Mouse (Mus musculus) embryo, embryonic 10 days (tissue): ENCODE measurements around the gene Cdc42bpa.

Experiments used
- DNase-seq: peaks from one replicate; pipeline ENCODE4 v3.0.0-alpha.2; 2015; ENCODE audit warnings: low spot score

Gene Cdc42bpa

DNA sequence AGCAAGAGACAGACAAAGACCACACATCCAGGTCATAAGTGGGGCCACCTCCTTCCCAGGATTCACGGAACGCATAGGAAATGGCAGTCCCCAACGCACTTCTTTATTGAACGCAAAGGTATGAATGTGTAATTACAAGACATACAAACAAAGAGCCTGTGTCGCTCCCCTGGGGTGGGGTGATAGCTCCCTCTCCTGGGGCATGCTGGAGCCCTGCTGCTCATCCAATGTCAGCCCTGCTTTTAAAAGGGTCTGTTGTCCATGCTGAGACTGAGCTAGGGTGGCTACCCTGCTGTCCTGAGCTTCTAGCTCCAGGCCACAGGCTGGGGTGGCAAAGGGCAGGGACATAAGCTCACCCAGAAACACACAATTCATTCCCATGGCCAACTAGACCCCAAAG is 206.3 kb downstream of the Cdc42bpa start:
- no peak for DNase-seq

GRCm38 (mm10) chr1:180168294-180168693 is 208.0 kb downstream of the Cdc42bpa start:
- no peak for DNase-seq

GRCm38 (mm10) chr1:180169161-180169560 is 208.9 kb downstream of the Cdc42bpa start:
- no peak for DNase-seq

DNA sequence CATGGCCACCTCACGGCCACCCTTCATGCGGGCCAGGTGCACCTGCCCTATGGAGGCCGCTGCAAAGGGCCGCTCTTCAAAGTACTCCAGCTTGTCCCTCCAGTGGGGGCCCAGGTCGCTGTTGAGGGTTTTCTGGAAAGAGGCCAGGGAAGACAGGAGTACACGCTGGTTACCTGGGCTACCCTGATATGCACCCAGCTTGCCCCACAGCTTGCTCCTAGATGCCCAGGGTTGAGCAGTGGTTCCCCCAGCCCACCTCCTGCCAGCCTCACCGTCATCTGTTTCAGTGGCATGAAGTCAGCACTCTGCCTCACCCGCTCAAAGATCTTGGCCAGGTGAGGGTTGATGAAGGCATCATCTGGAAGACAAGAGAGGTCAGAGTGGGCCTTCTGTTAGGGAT is 209.8 kb downstream of the Cdc42bpa start:
- DNase-seq = no peak

- no peak for DNase-seq
Observed at GRCm38 (mm10) chr1:180171883-180172282, 211.6 kb downstream of the Cdc42bpa start.

- no peak for DNase-seq
Observed at GRCm38 (mm10) chr1:180172600-180172999, 212.3 kb downstream of the Cdc42bpa start.

- DNase-seq = no peak
Observed at GRCm38 (mm10) chr1:180173017-180173416, 212.7 kb downstream of the Cdc42bpa start.

DNA sequence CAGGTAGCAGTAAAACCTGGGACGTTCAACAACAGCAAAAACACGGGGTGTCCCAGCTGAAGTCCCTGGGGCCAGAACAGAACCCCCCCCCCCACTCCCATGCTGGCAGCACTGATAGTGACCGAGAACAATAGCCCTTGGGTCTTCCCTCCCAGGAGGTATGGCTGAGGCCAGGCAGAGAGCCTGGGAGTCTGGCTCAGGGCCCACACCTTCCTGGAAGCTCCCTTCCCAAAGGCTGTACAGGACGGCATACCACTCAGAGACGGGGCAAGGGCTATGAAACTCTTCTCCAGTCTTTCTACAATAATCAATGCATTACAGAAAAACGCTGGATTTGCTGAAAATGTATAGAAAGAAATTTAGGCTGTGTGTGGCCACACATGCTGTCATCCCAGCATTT is 214.4 kb downstream of the Cdc42bpa start:
- DNase-seq = no peak

- peak; percentile 74 for DNase-seq
Observed at GRCm38 (mm10) chr1:180175167-180175566, 214.9 kb downstream of the Cdc42bpa start.

DNA sequence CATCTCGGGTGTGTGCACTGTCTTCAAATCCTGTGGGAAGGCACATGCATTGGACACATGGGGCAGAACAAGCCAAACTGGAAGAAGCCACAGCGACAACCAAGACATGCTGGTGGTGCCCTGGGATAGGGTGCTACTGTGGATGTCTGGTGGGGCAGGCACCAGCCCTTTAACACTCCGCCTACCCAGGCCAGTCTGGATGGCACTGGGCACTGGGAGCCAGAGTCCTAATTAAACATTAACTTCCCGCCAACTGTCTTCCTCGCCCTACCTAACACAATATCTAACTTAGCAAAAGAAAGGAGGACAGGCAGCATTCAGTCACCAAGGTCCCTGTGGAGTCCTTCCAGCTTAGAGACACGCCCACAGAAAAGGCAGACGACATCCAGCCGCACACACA is 215.4 kb downstream of the Cdc42bpa start:
- DNase-seq = no peak

GRCm38 (mm10) chr1:180176784-180177183 is 216.5 kb downstream of the Cdc42bpa start:
- no peak for DNase-seq

DNA sequence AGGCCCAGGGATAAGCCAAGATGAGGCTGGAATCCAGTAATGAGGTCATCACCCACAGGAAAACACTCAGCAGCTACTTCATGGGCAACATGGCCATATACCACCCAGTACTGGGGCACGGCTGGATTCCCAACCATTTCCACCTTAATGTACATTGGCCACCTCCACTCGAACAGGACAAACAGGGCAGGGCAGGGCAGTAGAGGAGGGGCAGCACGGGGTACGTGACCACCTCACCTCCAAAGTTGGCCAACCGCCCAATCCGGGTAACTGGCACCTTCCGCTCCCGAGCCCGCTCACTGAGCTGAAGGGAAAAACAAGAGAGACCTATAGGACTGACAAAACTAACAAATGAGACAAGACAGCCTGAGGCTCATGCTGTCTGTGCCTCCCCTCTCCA is 218.1 kb downstream of the Cdc42bpa start:
- no peak for DNase-seq

GRCm38 (mm10) chr1:180179100-180179499 is 218.8 kb downstream of the Cdc42bpa start:
- no peak for DNase-seq

DNA sequence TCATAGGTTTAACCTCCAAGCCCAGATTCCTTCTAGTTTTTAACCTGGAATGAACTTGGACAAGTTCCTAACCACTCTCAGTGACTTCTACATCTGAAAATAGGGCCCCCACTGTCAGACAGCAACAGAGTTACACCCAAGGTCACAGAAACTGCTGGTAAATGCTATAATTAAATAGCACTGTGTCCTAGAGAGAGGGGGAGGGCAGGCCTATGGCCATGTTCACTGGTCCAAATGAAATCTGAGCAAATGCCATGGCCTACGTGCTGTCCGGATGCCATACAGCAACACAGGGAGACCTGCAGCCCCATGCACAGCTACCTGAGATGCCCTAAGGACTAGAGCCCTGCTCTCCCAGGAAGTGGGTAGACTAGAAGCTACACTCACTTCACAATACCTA is 219.6 kb downstream of the Cdc42bpa start:
- DNase-seq = no peak

DNA sequence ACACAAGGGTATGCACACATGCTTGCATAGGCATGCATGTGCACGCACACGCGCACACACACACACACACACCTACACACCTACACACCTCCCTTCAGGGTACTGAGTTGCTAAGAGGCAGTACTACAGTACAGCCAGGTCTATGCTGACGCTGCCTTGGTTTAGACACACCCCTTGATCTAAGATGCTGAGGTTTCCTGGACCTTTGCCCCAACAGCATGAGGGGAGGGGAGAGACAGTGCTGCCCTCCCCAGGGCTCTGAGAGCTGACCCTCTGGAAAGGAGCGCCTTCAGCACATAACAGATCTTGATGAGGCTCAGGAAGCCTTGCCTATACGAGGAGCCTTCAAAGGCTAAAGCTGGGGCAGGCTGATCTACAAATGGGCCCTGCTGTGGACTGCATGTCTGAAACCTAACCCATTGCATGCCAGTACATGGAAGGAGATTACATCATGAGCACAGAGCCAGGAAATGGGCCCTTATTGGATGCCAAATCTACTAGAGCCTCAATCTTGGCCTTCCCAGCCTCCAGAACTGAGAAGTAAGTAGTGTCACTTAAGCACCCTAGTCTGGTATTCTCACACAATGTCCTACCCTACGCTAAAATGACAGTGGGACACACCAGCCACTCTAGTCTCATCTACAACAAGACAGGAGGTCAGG is 221.2 kb downstream of the Cdc42bpa start:
- no peak for DNase-seq

GRCm38 (mm10) chr1:180181966-180182319 is 221.7 kb downstream of the Cdc42bpa start:
- no peak for DNase-seq

DNA sequence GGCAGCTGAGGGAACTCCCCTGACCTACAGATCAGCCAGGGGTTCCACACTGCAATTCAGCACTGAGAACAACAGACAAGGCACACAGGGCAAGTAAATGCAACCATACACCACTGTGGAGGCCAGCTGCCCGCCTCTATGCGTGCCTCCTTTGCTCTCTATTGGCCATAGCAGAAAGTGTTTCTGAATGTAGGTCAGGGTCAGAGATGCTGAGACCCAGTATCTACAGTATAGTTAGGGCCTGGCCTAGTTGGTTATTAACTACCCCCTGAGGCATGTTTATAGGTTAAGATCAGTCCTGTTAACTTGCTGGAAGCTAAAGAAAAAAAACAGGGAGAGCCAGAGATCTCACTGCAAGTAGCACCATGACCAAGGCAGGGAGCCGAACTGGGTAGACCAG is 222.5 kb downstream of the Cdc42bpa start:
- DNase-seq = no peak

DNA sequence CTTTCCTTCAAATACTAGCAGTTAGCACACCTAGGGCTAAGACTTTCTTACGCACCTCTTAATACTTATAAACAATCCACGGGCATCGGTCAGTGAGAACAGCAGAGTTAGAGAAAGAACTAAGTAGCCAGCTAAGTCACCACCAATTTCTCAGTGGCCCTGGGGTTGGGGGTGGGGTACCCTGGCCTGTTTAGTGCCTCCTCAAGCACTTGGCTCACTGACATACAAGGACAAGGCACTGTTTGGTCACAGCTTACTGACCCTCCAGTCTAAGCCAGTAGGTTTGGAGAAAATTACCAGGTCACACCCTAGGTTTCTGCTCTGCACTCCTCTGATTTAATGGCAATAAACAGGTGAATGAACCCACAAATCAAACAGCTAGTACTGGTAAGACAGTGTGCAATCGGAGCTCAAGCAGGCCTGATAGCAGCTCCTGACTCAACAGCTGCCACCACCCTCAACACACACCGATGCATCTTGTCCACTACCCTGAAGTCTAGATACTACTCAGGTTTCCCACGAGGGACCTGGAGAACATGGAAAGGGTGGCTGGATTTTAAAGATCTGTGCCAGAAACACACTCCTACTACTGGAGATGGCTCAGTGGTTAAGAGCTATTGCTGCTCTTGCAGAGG is 223.4 kb downstream of the Cdc42bpa start:
- DNase-seq = no peak

GRCm38 (mm10) chr1:180184768-180185167 is 224.5 kb downstream of the Cdc42bpa start:
- DNase-seq = no peak

DNA sequence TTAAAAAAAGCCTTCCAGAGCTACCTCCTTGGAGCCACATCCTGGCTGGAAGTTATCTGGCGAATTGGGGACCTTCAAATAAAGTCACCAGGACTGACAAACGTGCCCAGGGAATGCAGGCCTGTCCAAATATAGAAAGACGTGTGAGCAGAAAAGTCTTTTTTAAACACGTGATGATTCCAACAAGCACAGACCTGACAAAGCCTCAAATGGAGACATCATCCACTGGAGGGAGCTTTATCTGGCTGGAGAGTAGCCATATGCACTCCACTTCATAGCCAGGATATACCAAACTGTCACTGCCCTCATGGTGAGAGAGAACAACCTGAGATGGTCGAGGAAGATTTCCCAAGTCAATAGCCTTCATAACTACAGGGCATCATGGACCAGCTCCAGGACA is 225.6 kb downstream of the Cdc42bpa start:
- DNase-seq = no peak

DNA sequence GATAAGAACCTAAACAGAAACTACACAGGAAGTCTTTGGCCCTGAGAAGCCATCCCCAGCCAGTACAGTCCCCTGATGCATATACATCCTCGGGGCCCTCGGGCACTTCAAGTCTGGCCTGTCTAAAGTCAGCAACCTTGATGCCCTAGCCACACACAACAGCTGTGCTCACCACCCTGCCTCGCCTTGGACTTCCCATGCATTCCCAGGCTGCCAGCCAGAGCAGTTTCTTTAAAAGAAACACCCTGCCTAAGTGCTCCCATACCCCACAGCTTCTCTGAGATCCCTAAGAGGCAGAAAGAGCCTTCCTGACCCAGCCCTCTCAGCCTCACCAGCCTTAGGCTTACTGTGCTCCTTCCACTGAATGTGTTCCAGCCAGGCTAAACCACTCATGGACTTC is 226.1 kb downstream of the Cdc42bpa start:
- no peak for DNase-seq

- no peak for DNase-seq
Observed at GRCm38 (mm10) chr1:180188951-180189350, 228.7 kb downstream of the Cdc42bpa start.

DNA sequence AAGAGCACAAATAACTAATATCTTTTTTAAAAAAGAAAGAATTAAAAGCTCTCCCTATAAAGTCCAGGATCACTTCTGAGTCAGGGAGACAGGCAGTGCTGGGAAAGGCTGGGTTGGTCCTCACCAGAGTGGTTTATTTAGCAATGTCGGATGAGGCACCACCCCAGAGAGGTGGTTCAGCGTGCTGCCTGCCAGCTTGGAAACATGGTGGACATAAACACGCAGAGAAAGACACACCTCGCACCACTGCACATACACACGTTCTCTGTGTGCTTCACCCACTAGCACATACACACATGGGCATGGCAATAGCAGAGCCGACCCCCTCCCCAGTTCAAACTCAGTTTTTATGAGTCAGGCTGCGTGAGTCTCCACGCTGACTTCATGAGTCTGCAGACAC is 230.8 kb downstream of the Cdc42bpa start:
- DNase-seq = no peak

DNA sequence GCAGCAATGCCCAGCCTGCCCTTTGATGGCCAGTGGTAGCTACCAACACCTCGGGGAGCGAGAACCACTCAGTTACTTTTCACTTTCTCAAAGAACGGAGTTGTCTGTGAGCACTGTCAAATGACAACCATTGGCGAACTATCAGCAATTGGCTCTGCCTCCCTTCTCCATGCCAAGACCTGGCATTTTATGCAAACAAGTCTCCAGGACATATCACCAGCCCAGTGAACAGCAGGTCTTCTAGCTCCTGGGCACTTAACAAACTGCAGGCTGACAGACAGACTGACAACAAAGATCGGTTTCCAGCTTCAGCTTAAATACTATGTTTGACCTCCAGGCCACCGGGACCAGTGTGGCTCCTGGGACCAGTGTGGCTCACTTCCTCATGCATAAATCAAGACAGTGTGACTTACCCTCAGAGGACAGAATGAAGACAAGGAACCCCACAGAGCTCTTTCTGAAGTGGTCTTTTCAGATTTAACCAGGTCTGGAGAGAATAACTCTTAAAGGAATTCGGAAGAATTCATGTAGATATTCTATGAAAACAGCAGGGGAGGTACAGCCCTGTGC is 231.5 kb downstream of the Cdc42bpa start:
- no peak for DNase-seq
